Mouse (Mus musculus) myocyte (in vitro differentiated cells): Measurements from ENCODE around the gene Ddc.

ENCODE experiments used
- REST ChIP-seq: IDR thresholded peaks from one replicate; pipeline ENCODE4 v1.6.1; 2011; ENCODE audit warnings: mild to moderate bottlenecking, control low read depth, moderate library complexity; ENCODE audit not compliant: insufficient read depth, insufficient read length
- TCF3 ChIP-seq: IDR thresholded peaks from one replicate; pipeline ENCODE4 v1.6.1; 2011; ENCODE audit warnings: low read depth, control low read depth; ENCODE audit not compliant: insufficient read length

- TF ChIP-seq TCF3 = no peak
- no peak for TF ChIP-seq REST
Observed at GRCm38 (mm10) chr11:11849513-11850311, 48.2 kb downstream of the Ddc start.
